Mouse (Mus musculus) adipocyte (in vitro differentiated cells): ENCODE data around the gene Gm21454.
"Not testable (repeated sequence)": the region's sequence is repeated elsewhere in the genome, so short reads cannot be mapped to it uniquely, and the experiment has no call there.

ENCODE experiments used
- DNase-seq: peaks from one replicate; pipeline ENCODE4 v3.0.0-alpha.2; 2016; ENCODE audit warnings: low spot score

The Gm21454 gene

DNA sequence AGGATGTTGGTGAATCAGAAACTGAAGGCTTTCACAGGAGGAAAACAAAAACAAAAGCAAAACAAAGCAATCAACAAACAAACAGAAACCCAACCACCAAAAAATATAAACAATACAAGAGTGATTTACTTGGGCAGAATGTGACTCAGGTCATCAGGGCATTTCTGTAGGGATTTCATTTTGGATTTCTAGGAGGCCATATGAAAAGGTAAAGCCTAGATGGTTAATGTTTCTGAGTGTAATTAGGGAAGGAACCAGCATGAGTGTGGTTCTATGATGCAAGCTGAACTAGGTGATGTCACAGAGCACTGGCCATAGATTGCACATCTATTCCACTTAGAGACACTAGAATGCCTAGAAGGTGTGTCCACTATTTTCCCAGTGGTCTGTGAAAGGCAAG is at the start of gene Gm21454, which contains the start of gene Gm21440:
Gm21454 (plus strand) TSS at position 352 of the 400 bp plus-strand sequence.
Gm21440 (plus strand) TSS at position 301 of the 400 bp plus-strand sequence.
- DNase-seq: not testable (repeated sequence)

DNA sequence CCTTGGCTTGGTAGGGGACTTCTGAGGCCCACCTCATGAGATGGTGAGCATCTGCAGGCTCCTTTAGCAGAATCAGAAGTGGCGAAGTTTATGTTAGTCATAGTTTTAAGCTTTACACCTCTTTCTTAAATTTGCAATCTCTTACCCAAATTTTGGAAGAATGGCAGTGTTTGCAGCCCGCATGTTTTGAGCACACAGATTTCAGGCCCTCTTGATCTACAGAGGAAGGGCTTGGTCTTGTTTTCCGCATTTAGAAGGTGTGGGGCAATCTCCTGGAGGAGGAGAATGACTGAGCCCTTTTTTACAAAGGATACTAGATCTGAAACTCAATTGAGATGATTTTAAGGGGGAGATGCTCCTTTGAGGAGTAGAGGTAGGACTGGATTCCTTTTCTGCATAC is 28.4 kb upstream of the Gm21454 start, which contains the start of gene Gm21828:
Gm21828 (minus strand) TSS at position 101 of the 400 bp plus-strand sequence.
- not testable (repeated sequence) for DNase-seq

DNA sequence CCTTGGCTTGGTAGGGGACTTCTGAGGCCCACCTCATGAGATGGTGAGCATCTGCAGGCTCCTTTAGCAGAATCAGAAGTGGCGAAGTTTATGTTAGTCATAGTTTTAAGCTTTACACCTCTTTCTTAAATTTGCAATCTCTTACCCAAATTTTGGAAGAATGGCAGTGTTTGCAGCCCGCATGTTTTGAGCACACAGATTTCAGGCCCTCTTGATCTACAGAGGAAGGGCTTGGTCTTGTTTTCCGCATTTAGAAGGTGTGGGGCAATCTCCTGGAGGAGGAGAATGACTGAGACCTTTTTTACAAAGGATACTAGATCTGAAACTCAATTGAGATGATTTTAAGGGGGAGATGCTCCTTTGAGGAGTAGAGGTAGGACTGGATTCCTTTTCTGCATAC is 96.7 kb downstream of the Gm21454 start, which contains the start of gene Gm21725:
Gm21725 (minus strand) TSS at position 101 of the 400 bp plus-strand sequence.
- DNase-seq: not testable (repeated sequence)
